16 mouse cellular contexts compared by ENCODE assay signal in the genomic region with DNA sequence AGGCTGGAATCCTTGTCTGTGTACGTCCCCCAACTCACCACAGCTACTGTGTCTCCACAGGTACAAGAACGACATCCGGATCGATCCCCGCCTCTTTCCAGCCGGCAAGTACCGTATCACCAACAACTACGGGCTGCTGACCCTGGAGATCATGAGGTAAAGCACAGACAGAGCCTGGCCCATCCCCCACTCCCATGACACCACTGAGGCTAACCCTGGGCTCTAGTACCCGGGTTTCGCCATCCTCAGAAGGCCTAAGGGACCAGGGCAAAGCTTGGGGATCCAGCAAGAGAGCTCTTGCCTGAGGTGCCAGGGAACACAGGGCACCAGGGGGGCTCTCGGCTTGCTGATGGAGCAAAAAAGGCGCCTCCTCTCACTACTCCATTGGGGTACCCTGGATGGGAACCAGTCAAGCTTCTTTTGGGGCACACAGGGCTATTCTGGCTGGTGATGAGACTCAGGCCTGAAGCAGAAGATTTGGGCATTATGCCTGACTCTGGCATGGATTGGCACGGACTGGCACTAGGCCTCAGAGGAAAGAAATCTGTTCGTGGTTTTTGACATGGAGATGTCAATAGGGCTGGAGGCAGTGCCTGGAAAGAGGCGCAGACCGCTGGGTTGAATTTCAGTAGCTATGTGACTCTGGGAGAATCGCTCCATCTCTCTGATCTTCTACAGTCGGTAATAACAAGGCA. TPM values are rescaled to one million over a fixed set of nuclear protein-coding genes. Genes with fewer than 3 reads are reported as not detected.
"Had no signal": no experiment of that assay in that cellular context is flagged by ENCODE, and none has a peak within 500 bp of the region (broad histone marks: within the 10 kb centered on the region; RNA-seq: fewer than 3 reads in every experiment).

No protein-coding gene starts in this region.

- DNase-seq: kidney, postnatal 25 days; layer of hippocampus, adult 9-11 months; liver, postnatal 0 days; lung, embryonic 14.5 days; retina, postnatal 1 day; thymus, adult 18-20 months; thymus, postnatal 36 days had no signal

RNA-seq across cellular contexts. Expression of gene Myom3, which starts 11.2 kb away (rescaled TPM):
- total RNA-seq: megakaryocyte, adult 5-6 weeks had no signal
- polyA plus RNA-seq: lung, embryonic 14.5 days had no signal

RNA-seq across cellular contexts. Expression of gene Il22ra1, which starts 42.8 kb away (rescaled TPM):
- total RNA-seq: megakaryocyte, adult 5-6 weeks; neutrophil, adult 5-6 weeks had no signal
- polyA plus RNA-seq: kidney, embryonic 14.5 days; limb, embryonic 12.5 days; lung, embryonic 14.5 days; lung, postnatal 0 days; macrophage; midbrain, embryonic 12.5 days; midbrain, embryonic 15.5 days; neural tube, embryonic 13.5 days had no signal
